Mouse (Mus musculus) liver, adult (tissue): ENCODE results near the gene Rasef.
"Not testable (repeated sequence)": the region's sequence is repeated elsewhere in the genome, so short reads cannot be mapped to it uniquely, and the experiment has no call there.

ENCODE experiments used
- GATA4 ChIP-seq: IDR thresholded peaks from 2 replicates; pipeline ENCODE4 v1.6.1; 2014; ENCODE audit warnings: mild to moderate bottlenecking, low read length; ENCODE audit not compliant: insufficient replicate concordance

Rasef gene

DNA sequence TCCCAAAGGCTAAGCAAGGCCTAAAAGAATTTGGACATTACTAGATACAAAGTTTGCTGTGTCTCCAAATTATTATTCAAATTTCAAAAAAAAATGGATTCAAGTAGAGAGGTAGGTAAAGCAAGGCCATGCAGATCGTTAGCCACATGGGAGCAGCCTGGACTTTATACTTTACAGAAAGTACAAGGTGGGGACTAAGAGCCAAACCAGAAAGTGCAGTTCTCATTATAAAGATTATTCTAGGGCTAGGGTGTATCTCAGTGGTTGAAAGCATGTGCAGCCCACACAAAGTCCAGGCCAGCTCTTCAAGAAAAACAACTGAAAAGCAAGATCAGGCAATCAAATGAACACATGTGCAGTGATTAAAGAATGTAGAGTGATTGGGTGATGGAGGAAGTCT is 72.0 kb downstream of the Rasef start:
- TF ChIP-seq GATA4 = no peak

- not testable (repeated sequence) for TF ChIP-seq GATA4
These were observed 107.6 kb downstream of the Rasef start, which contains the start of gene Gm428 for GRCm38 (mm10) chr4:73683216-73683615. Gene Gm428, plus strand, starts transcription at chr4:73683516.

- TF ChIP-seq GATA4 = not testable (repeated sequence)
These were observed 122.7 kb downstream of the Rasef start, which contains the start of gene Gm11239 for GRCm38 (mm10) chr4:73668054-73668453. Gene Gm11239, plus strand, starts transcription at chr4:73668354.
